Mouse (Mus musculus) embryo, embryonic 10 days (tissue): Measurements from ENCODE around the gene Cyth1.

Experiments used
- DNase-seq: peaks from one replicate; pipeline ENCODE4 v3.0.0-alpha.2; 2015; ENCODE audit warnings: low spot score

Gene Cyth1

DNA sequence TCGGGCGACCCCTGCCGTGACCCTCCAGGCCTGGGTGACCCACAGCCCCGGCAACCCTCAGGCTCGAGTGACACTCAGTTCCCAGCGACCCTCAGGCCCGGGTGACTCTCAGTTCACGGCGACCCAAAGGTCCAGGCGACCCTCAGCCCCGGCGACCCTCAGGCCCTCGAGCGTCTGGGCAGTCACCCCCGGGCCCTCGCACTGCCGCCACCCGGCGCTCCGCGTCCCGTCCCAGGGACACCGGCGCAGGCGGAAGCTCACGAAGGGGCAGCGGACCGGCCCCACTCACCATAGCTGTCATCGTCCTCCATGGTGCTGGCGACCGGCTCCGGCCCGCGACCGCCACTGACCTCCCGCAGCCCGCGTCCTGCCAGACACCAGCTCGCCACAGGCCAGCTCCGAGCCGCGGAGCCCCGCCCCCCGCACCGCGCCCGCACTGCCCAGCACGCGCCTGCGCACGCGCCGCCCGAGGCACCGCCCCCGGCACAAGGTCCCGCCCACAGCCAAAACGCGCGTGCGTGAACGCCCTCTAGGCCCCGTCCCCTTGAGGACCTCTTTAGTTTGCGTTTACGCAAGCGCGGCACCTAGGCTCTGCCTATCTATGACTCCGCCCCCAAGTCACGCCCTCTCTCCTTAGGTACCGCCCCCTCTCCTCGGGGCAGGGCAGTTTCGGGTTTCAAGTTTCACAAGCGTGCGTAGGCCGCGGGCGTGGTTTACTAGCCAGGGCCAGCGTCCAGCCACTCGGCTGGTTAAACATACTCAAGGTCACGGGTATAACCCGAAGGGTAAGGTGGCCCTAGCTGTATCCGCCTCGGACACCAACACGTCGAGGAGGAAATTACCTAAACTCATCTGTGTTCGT is at the start of gene Cyth1:
TSS of gene Cyth1 (minus strand) at position 443 of the 862 bp plus-strand sequence.
- DNase-seq = peak; percentile 100

DNA sequence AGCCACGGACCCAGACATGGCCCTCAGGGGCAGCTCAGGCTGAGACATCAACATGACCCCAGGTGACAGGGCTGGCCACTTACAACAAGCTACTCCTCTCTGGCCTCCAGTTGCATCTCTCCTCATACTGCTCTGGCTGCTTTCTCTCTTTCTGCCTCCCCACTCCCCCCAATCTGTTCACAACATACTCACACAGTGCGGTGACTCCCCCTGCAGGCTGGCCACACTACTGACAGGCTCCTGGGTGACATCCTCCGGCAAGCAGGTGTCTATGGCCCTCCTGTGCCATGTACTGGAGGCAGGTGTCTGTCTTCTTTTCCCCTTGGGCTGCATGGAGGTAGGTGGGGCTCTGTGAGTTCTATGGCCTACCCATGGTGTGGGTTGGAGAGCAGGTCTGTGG is 49.6 kb upstream of the Cyth1 start:
- no peak for DNase-seq

DNA sequence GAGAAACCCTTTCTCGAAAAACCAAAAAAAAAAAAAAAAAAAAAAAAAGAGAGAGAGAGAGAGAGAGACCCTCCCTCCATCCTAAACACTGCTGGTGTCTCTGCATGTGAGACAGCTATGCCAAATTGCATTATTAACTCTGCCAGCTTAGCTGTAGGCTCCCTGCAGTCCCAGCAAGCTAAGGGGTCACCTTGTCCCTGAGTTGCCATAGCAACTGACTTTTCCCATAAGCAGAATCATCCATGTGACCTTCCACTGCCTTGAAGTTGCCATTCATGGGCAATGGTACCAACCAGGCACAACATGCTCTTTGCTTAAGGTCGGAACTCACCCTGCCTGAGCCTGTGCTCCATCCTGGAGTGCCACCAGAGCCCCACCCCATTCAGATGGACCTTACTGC is 46.6 kb upstream of the Cyth1 start:
- no peak for DNase-seq

DNA sequence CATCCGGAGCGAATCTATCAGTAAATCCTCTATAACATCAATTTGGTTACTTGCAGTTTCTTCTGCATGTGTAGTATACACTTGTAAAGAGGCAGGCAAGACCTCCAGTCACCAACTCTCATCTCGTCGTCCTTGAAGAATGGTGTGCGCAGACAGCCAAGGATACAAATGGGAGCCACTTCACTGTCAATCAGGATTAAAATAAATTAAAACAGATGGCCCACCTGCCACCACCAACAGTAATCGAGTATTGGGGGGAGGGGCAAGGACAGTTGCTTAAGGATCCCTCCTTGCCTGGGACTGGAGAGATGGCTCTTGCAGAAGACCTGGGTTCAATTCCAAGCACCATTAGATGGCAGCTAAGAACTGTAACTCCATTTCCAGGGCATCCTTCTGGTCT is 44.3 kb upstream of the Cyth1 start:
- DNase-seq = no peak

DNA sequence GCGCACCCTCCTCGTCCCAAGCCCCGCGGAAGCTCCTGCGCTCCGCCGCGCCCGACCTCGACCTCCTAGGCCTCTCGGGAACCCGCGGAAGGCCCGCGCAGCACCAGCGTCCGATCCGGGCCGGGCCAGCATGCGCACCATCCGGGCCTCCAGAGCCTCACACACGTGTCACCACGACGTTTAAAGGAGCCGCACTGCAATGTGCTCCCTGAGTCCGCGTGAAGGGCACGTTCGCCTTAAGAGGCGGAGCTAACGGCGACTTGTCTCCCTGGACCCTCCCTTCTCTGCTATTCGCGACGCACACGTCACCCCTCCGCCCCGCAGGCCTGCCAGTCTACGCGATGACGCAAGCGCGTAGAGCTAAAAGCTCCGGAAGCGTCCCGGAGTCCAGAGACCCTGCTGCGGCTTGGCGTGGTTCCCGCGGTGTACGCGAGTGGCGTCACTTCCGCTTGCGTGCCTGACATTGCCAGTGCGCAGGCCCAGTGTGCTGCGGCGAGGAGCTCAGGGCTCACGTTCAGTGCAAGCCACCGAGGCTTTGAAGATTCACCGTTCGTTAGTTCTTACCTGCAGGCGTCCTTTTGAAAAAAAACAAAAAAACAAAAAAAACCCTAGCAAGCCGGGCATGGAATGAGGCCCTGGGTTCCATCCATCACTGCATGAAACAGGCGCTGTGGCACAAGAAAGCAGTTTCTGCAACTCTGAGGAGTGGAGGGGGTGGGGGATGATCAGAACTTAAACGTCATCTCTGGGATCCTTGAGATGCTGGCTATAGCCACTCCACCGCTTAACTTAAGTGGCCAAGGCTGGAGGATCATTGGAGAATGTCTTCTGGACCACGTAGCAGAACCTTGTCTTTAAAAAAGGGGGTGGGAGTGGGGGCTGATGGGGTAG is 41.9 kb upstream of the Cyth1 start, which contains the start of gene Usp36:
TSS of gene Usp36 (minus strand) at position 246 of the 891 bp plus-strand sequence.
- peak; percentile 100 for DNase-seq

DNA sequence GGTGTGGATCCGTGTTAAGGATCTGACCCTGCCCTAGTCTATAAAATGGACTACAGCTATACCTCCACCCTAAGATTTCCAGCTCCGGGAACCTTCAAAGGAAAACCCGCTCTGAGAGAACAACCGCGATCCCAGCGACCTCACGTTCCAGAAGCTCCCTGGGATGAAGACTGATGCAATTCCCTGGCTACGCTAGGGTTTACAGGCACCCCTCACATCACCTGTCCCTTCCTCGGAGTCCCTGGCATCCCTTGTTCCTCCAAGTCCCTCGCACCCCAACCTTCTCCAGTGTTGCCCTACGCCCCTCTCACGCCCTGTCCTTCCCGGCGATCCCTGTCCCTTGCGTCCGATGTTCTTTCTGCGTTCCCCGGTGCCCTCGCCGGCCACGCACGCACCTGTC is 41.2 kb upstream of the Cyth1 start:
- DNase-seq = peak; percentile 48

DNA sequence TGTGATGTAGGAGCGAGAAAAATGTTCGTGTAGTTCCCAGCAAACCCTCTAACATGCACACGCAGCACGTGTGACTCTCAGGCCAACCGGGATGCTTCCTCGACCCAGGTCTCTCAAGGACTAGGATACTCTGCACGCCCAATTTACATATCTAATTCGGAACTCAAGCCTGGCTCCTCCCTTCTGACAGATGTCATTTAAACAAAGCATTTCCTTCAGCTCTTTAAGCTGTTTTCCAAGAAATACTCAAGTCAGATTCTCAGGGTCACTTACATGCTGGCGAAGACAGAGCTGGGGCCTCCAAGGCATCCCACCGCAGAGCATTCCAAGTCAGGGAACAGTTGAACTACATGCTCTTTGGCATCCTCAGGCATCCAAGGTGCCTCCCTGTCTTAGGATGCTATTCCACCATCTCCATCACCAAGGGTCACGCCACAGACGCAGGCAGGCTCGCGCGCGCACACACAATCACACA is 40.7 kb upstream of the Cyth1 start:
- DNase-seq = peak; percentile 67

DNA sequence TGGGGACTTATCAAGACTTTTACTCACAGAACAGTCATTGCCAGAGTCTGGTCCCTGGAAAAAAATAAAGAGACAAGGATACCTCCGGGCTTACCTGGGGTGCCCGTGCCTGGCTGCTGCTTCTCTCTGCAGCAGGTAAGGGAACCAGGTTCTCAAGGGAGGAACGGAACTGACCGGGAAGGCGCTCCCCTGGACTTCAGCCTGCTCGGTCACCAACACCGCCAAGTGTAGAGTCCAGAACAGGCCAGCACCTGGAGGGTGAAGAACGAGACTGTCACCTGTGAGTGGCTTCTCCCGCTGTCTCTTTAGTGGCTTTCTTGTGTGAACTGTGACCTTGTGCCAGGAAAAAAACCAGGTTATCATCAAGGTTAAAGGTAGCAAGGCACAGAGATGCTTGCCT is 39.2 kb upstream of the Cyth1 start:
- no peak for DNase-seq

DNA sequence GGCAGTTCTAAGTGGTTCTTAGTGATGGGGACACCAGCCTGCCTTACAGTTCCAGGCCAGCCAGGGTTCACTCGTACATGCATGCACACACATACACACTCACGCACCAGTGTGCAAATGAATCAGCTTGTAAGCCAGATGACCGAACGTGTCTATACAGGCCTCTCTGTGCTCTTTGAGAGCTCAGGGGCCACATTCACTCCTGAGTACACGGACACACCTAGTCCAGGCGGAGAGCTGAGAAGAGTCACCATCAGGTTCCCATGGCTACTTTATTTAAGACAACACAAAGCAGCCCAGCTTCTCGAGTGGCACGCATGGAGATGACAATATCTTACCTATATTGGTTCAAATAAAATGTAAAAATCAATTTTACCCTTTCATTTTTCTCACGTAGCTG is 38.0 kb upstream of the Cyth1 start:
- DNase-seq = no peak

DNA sequence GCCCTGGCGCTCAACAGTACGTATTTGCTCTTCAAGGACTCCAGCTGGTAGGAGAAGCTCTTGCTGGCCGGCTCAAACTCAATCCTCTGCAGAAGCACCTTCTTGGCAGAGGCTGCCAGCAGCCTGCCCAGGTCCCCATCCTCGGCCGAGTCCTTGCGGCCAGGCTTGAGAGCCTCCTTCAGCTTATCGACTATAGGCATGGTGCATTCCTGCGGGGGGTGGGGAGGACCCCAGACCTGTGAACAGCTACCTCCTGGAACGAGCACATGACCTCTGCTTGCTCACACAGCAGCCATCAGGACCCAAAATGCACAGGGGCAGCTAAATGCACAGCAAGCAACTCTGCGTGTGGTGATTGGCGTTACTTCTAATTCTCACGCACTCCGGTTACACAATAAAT is 37.4 kb upstream of the Cyth1 start:
- no peak for DNase-seq

DNA sequence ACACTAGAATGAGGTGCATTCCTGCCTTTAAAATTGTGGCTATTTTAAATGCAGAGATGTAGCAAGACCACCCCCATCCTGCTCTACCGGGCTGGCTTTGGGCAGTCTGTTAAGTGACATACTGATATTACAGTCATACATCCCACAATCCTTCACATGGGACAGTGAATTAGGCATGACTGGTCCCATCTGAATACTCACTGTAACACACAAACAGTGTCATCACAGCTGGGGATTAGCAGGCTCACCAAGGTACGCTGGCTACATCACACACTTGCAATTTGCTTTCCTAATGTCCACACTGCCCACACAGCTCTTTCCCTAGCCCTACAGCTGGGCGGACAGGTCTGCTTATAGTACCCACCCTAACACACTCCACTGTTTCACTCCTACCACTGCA is 31.8 kb upstream of the Cyth1 start:
- no peak for DNase-seq

DNA sequence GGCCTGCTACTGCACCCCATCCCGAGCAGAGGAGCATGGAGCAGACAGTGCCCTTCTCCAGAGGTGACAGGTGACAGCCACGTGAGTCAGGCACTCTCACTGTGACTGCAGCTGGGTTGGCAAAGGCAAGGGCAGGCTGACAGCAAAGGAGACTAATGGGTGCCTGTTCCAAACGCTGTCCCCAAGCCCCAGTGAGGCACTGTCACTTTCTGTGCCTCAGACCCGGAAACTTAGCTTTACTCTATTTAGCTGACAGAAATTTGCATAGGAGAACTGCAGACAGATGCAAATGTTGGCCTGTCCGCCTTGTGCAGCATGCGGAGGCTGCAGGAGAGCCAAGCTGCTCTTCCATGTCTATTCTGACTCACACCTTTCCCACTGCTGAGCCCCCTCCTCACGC is 27.9 kb upstream of the Cyth1 start:
- DNase-seq = no peak

DNA sequence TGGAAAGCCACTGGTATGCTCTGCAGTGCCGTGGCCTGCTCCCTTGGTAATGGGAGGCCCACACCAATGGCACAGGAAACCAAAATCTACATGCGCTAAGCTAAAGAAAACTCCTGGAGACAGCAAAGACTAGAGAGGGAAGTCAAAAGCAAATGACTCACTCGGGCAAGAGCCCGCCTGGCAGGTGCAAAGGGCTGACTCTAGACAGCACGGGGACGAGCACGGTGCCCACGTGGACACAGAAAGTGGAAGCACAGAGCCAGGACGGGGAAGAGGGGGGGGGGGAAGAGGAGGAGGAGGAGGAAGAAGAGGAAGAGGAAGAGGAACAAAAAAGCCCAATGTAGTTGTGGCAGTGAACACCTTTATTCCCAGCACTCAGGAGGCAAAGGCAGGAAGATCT is 26.7 kb upstream of the Cyth1 start:
- no peak for DNase-seq

DNA sequence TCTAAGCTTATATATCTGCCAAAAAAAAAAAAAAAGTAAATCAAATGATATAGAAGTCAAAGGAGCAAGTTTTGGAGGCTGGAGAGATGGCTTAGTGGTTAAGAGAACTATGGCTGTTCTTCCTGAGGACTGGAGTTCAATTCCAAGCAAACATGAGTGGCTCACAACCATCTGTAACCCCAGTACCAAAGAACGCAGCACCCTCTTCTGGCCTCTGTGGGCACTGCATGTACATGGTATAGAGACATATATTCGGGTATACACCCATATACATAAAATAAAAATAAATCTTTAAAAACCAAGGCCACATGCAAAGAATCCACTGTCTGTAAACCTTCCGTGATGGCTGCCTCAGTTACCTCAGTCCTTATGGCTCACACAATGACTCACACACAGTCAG is 21.4 kb upstream of the Cyth1 start:
- peak; percentile 48 for DNase-seq

DNA sequence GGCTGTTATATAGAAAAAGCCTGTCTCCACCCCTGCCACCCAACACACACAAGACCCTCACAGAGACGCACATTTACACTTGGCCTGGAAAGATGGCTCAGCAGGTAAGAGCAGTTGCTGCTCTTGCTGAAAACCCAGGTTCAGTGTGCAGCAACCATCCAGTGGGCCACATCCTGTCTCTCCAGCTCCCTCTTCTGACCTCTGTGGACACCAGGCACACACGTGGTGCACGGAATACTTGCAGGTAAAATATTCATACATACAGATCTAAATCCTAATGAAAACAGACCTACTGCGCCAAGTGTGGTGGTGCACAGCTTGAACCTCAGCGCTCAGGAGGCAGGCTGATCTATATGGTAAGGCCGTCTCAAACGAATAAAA is 18.3 kb upstream of the Cyth1 start:
- DNase-seq = no peak

DNA sequence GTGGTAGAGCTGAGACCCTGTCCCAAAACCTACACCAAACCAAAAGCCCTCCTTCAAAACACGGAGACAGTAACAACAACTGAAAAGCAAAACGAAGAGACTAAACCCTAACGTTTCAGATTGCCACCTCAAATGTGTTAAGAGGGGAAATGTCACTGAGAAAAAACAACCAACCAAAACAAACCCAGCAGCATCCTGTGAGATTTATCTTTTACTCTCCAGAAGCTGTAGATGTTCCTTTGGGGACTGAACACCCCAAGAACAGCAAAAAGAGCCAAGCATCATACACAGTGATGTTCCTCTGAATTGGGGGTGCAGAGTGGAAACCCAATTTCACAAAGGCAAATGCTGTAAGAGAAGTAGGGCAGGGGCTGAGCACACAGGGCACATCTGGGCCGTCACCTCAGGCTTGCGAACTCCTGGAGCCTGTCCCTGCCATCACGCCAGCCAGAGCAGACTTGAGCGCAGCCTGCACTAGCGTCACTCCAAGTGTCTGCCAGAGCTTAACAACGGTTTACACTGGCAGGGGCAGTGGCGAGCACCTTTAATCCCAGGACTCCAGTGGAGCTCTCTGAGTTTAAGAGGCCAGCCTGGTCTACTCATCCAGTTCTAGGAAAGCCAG is 17.8 kb upstream of the Cyth1 start:
- DNase-seq = no peak

DNA sequence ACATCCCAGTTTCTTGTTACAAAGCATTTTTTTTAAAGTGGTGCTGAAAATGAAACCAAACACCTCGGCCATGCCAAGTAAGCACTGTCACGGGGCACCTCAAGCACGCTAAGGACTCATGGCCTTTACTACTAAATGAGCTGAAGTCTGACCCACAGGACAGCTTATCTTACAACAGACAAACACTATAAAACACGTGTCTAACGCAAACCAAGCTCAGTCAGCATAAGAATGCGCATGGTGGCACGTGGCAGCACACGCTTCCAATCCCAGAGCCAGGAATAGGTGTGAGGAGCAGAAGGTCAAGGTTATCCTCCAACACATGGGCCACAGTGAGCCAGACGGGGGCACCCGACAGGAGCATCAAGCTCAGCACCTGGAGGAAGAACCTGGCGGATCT is 17.2 kb upstream of the Cyth1 start:
- no peak for DNase-seq

DNA sequence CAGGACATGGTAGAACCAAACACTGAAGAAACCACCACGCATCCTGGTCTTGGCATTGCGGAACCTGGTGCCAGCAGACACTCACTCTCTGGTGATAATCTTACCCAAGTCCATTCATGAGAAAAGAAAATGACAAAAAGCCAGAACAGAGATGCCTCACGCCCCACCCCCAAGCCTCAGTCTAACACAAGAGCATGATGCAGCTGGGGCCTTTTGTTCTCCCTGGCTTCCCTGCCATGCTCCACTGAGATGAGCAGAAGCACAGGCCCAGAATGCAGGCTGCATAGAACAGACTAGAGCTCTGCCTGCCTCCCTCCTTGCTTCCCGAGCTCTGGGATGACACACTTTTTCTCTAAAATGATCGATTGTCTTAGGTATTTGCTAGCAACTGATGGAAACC is 14.8 kb upstream of the Cyth1 start:
- no peak for DNase-seq

DNA sequence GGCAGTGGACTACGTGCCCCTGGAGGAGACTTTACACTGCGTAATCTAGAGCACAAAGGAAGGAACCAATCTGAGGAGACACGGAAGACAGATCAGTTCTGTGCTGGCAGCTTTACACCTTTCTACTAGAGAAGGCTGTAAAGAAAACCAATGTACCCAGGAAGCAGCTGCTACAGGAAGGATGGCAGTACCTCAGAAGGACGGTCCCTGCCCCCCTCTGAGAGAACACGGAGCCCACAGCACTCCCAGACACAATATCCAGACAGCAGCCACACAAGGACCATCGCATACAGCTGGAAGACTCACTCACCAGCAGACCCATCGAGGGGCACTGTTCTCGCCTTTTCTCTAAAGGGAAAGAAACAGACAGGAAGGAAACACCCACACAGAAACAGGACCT is 11.7 kb upstream of the Cyth1 start:
- DNase-seq = no peak

DNA sequence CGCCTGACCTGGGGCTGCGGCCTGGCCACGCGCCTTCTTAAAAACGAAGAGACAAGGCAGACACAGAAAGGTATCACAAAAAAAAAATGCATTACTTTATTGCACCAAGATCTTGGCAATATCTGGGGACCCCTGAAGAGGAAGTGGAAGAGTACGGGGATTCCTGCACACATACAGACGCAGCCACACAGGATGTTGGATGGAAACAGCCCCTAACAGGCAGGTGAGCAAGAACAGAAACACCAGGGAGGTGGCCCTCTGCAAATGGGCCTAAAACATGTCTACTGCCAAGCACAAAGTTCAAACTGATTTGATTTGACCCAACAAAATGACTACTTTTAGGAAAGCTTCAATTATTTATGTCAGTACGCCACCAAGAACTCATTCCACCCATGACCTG is 11.2 kb upstream of the Cyth1 start:
- no peak for DNase-seq

DNA sequence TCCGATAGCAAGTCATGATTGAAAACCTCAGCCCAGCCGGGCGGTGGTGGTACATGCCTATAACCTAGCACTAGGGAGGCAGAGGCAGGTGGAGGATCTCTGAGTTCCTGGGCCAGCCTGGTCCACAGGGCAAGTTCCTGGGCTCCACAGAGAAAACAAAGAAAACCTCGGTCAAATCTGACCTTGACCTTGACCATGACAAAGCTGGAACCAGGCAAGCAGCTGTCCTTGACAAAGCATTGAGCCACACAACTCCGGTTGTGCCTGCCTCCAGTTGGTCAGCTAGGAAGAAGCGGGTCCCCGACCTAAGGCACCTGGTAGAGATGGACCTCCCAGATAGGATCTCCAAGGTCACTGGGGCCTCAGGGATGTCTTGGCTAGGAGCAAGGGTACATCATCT is 8.0 kb upstream of the Cyth1 start:
- DNase-seq = no peak

DNA sequence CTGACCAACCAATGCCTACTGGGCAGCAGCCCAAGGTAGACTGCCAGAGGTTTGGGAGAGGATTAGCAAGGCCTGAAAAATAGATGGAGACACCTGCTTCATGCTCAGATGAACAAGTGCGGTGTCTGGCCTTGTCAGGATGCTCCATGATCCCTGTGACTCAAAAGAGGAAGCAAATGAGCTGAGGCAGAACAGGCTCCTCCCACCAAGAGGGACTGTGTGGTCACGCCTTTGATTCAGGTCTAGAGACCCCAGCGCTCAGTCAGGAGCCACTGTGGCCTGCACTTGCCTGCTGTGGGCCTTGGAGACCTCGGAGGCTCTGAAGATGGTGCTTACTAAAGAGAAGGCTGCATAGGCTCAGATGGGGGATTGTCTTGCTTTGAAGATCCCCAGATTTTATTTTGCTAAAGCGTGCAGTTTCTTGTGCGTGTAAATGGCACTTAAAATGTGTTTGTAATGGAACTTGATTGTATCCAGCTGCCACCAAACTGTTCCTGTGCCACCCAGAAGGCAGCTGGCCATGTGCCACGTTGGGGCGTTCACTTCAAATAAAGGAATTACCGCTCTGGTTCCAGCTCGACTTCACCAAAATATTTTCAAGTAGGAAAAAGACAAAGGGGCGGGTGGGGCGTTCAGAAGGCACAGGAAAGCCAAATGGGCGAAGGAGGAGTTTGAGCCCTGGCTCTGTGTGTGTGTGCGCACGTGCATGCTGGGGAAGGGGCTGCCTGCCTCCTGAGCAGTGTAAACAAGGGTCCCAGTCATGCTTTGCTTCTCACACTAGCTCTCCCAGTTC is 6.0 kb upstream of the Cyth1 start:
- no peak for DNase-seq
